Mouse (Mus musculus): Measurements from ENCODE around the gene Ganc.

Ganc gene

DNA sequence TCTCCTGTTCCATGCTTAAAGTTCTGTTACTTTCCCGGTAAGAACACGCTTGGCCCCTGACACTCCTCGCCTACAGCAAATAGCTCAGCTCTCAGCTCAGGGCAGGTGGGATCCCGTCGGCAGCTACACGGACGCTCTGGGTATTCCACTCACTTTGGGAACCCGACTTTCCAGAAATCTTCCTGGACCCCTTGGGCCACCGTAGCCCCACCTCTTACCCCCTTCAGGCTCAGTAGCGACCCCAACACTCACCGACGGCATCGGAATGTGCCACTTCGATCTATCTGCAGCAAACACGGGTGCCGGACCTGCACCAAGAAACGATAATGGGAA lies at the start of gene Ganc:
TSS of gene Ganc (plus strand) at position 244 of the 333 bp plus-strand sequence.
- no peak for DNase-seq (ENCODE audit: low spot score)

DNA sequence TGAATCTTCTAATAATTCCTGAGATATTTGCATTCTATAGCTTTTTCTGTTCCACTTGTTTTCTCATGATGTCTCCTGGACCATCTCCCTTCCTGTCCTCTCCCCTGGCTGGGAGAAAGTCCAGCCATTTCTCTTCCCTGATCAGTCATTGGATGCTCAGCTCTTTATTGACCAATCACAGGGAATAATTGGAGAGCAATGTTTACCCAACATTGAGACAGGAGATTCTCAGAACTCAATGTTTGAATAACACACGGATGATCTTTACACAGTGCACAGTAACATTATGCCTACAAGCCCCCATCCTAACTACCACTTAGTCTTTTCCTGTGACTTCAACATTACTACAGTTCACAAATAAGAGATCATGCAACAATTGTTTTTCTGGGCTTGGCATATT lies 43.3 kb upstream of the Ganc start:
- DNase-seq (ENCODE audit: low spot score), result no peak

DNA sequence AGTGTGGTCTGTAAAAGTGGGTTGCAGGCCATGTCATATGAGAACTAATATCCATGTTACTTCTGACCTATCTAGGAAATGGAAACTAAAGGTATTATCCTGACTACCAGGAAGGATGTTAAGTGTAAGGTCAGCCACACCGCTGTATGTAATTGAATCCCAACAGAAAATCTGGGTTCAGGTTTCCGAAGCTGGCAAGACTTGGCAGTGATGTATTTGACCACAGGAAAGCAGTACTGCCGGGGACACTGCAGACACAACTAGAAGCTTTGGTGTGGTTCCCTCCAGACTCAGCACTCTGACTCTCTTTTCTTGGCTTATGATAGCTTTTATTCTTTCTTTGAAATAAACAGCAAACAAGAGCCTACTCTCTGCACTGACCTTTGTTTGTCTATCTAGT lies 37.2 kb upstream of the Ganc start:
- DNase-seq (ENCODE audit: low spot score), result no peak

DNA sequence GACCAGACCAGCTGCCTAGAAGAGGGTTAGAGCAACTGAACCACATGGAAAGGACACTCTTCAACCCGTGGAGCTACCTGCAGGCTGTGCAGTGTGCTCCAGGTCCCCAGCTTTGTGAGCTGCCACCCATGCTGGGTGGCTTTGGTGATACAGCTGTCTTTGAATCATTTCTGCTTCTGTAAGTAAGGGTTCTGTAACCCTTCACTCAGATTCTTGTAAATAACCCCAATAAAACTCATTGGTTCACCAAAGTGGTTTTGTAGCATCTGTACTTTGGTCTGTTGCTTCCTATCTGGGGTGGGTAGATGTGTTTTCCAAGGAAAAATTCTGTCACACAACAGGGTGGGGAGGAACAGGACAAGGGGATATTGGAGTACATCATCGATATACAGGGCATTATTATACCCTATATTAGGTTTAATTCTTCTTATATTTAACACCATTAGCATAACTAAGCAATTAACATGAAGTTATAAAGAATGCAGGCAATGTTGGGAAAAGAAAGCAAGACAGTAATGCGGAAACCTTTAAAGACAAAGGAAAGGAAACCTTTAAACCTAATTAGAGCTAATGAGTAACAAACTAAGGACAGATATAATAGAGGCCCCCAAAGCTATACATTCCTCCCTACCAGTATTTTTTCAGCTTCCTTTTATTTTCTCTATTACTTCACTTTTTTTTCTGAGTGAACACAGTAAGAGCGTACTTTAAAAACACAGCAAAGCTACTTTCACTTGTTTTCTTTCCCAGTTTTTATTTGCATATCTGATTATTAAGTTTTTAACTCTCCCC lies 36.1 kb upstream of the Ganc start:
- no peak for DNase-seq (ENCODE audit: low spot score)

DNA sequence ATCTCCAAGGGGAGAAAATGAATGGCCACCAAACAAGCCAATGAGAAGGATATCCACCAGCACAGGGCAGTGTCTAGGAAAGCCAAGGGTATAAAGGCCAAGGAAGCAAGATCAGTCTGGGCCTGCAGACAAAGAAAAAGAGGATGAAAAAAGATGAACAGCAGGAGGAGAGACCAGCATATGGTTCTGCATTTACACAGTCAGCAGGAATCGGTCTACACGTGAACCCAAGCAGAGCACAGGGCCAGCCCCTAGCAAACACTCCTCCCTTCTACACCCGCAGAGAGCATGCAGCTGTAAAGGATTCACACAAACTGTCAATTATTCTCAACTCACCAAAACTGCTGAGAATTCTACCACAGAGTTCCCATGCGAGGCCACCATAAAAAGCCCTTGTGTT lies 29.8 kb upstream of the Ganc start:
- no peak for DNase-seq (ENCODE audit: low spot score)

DNA sequence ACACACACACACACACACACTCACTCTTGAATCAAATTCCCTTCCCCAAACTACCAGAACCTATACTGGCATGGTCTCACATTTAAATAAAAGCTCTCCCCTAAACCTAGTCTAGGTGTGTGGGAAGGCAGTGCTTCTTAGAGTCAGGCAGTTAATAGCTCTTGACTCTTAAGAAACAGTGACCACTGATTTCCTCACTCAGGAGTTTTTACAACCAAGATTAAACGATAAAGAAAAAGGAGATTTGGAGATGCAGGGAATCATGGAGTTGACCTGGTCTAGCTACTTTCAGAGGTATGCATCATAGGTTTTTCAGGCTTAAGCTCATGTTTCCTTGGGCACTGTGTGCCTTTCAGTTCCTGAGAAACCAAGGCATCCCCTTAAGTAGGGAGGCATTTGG lies 17.4 kb upstream of the Ganc start:
- DNase-seq (ENCODE audit: low spot score), result no peak

DNA sequence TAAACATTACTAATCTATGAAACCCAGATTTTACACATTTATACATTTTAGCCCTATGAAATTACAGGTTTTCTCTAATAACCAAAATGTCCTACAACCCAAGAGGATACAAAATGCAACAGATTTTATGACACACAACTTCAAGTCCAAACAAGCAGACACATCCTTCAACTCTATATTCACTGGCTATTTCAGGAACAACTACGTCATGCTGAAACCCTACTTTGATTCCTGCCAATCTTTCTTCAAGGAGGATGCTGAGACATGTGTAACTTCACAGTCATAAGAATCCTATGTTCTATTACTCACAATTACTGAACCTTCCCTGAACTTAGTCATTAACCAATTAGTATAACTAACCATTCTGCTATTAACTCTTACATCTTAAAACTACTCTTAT lies 16.4 kb upstream of the Ganc start:
- DNase-seq (ENCODE audit: low spot score), result no peak

DNA sequence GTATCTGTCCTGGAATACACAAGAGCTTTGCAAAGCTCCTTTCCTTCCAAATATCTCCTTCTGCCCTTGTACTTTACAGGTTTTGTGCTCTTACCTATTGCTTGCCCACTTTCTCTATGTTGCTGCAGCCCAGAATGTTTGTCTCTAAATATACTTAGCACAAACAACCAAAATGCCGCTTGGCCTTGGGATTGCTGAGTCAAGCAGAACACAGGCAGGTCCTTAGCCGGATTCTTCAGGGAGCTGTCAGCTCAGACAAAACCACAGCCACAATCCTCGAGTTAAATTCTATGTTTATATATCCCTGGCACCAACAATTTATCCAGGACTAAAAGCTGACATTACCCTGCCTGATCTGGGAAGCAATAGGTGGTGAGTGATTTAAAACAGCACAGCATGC lies 14.3 kb upstream of the Ganc start:
- DNase-seq (ENCODE audit: low spot score), result no peak

DNA sequence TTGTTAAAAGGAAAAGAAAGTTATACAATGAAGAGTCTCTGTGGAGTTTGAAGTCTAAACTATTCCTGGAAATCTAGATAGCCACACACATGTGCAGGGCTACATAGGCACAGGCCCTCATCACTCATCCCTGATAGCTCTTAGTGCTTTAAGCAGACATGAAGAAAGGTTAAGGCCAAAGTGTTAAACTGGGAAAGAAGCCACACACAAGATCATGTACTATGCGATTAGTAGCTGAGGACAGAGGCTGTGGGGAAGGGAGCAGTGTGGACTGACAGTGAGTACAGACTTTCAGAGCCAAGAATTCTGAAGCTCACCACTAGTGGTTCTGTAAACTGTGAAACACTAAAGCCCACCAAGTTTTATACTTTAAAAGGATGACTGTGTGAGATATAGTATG lies 12.8 kb upstream of the Ganc start:
- no peak for DNase-seq (ENCODE audit: low spot score)

DNA sequence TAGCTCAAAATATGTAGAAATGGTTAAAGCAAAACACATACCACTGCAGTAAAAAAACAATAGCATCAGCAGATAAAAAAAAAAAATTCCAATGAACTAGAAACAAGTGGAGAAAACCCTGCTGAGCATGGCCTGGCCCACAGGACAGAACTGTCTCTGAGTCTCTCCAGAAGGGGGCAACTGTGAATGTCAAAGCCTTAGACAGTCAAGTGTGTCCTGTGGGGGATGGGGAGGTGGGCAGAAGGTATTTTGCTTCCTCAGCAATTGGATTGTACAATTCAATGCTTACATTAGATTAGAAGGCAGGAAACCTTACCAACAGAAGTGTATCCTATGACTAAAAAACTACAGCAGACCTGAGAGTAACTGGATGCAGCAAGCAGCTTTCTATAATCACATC lies 11.3 kb upstream of the Ganc start:
- DNase-seq (ENCODE audit: low spot score), result no peak

DNA sequence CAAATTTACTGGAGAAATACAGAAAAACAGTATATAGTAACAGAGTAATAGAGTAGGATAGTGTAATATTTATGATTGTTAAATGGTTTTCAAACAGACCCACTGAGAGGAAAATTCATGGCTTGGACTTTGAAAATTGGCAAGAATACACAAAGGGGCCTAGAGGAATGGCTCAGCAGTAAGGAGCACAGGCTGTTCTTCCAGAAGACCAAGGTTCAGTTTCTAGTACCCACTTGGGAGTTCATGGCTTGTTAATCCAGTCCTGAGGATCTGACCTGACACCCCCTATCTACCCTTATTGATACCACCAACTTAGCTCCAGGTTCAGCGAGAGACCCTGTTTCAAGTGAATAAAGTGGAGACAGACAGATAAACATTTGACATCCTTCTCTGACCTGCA lies 5.7 kb upstream of the Ganc start:
- no peak for DNase-seq (ENCODE audit: low spot score)

DNA sequence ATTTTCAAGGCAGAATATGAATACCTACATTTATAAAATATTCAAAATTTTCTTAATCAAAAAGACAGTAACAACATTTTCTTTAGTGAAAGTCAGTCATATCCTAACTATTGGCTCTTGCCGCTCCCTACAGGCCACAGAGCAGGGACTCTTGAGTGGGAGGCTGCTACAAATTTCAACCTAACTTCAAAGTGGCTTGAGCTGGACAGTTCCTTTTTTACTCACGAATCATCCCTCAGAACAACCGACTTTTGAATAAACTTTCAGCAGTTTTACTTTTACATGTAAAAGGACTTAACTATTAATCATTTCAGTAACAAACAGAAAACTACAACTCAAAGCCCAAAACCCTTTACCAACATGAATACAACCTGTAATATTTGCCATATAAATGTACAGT lies 883 bp upstream of the Ganc start:
- DNase-seq (ENCODE audit: low spot score), result no peak

DNA sequence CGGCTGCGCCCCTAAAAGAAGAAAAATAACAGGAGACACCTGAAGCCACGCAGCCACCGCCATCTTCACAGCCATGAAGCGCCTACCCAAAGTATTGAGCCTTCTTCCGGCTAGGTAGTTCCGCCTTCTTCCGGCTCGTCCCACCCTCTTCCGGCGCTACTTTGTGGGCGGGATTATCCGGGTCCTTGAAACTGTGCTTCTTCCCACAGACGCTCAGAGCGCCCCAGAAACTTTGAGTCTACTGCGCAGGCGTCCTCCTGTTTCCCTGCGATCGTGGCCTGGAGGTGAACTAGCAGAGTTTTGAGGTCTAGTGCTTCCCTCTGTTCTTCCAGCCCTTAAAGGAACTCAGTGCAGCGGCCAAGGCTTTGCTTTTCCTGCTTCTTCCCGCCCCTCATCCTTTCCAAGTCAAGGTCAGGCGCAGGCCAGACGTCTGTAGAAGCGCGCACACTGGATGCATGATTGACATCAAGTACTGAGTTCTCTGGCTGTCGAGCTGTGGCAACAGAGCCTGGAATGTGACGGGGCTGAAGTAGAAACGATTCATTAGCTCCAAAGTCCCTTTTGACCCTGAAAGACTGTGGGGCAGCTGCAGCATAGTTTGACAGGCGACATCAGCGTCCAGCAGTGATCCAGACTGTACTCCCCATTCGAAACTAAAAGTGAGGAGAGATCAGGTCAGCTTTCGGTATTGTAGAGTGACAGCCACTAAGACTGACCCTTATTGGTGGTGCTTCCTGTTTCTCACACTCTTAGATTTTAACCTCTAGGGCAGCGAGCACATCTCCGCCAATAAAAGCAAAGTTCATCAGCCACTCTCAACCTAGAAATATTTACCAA lies 508 bp downstream of the Ganc start, which contains the start of gene Tmem87a:
TSS of gene Tmem87a (minus strand) at position 128 of the 837 bp plus-strand sequence.
- peak; percentile 89 for DNase-seq (ENCODE audit: low spot score)

DNA sequence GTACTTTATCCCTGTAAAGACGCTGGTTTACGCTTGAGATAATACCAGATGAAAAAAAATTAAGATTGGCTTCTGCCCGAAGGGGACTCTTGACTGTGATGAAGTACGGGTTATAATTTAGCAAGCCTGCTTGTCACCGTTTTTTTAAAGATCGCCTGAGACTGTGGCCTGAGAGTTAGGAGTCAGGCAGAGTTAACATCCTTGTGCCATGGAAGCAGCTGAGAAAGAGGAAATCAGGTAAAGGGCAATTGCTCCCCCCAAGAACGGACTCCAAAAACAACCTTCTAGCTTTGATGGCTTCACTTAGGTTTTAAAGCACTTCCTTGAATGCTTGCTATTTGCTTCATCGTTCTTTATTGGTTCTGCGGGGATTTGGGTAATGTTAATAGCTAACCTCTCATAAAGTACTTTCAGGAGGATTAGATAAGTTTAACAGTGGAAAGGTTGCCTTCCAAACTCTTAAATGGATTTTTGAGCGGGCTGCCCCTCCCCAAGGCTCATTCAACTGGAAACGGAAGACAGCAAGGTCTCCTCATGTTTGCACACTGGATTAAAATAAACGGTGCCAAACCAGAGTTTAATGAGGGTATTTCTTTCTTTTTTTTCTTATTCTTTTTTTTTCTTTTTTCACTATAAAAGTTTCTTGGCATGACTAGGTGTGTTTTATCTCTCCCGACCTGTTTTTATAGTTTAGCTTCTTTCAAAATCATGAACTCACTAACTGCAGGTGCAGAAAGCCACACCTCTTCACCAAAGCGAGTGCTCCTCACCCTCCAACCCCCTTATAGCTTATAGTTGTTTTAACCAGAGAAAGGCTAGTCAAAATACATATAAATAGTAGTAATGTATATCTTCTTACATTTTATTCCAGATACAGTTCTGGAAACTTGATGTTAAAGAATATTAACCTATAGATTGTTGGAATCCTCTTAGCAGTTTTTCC lies 1.4 kb downstream of the Ganc start:
- DNase-seq (ENCODE audit: low spot score), result no peak

DNA sequence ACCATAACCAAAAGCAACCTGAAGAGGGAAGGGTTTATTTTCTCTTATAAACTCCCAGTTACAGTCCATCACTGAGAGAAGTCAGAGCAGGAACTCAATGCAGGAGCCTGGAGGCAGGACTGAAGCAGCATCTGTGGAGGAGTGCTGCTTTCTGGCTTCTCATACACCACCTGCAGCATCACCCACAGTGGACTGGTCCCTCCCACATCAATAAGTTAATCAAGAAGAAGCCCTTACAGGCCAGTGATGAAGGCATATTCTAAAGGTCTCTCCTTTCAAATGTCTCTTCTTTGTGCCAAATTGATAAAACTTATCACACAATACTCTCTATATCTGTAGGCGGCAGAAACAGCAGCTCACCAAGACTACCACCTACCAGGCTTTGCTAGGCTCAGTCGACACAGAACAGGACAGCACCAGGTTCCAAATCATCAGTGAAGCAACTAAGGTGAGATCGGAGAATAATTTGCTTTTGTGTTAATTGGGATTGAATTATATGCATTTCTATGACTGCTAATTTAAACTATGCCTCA lies 7.5 kb downstream of the Ganc start:
- DNase-seq (ENCODE audit: low spot score), result no peak

DNA sequence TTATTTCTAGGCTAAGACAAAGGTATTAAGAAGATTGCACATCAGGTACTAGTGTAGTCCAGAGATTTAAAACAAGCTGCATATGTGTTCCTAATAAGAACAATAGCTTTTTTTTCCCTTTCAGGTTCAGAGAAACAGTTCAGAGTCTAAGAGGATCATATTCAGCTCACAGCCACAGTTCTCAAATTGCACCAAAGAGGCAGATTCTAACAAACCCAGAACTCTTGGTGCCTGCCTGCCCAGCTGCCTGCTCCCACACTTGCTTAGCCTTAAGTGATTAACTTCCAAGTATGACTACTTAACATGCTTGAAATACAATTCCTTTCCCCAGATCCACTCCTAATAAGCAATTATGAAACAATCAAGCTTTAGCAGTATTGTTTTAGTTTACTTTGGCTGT lies 10.4 kb downstream of the Ganc start:
- no peak for DNase-seq (ENCODE audit: low spot score)

DNA sequence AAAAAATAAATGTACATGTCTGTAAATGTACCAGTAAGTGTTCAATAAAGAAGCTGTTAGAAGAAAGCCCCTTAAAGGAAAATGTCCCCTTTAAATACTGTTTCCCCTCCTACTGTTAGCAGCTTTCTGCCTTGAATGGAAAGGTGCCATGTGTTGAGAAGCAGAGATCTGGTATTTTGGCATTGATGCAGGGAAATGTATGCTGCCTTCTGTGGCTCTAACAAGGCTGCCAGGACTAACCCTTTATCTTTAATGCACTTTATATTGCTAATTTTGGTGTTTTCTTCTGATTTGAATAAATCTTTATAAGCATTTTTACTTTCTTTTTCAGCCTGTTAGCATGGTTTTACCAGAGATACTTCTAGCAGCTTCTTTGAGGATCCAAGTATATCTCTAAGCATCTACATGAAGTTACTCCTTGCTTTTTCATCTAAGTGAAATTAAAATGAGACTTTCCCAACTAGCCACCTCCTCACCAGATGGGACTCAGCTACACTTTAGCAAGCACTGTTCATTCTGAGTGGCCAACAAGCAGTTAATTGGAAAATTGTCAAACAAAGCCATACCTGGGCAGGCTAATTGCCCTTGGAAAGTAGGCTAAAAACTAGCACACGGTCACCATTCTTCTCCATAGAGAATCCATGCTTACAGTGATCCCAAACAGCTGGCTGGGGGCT lies 11.2 kb downstream of the Ganc start:
- peak; percentile 32 for DNase-seq (ENCODE audit: low spot score)

DNA sequence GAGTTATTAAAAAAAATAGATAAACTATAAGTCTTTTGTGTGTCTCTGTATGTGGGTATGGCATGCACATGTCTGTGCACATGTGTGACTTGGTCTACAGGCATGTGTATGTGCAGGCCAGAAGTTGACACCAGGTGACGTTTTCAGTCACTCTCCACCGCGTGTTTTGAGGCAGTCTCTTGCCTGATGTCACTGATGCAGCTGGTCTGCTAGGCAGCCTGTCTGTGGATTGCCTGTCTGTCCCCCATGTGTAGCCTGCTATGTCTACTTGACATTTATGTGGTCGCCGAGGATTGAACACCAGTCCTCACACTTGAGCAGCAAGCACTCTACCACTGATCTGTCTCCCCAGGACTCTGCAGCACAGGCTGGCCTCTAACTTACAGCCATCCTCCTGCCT lies 20.7 kb downstream of the Ganc start:
- DNase-seq (ENCODE audit: low spot score), result no peak

DNA sequence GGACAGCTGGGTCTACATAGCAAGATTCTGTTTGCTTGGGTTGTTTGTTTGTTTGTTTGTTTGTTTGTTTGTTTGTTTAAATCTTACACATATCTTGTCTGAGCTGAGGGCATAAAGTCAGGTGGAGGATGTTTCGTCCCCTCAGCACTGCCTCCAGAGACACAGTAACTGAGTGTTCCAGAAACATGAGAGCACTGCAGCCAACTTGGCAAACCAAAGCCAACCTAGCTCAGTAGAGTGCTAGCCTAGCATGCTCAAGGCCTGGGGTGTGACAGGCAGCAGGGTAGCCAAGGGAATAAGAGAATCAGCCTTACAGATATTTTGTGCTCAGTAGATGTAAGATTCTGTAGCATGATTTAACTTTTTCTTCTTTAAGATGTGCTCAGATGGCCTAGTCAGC lies 40.8 kb downstream of the Ganc start:
- no peak for DNase-seq (ENCODE audit: low spot score)

DNA sequence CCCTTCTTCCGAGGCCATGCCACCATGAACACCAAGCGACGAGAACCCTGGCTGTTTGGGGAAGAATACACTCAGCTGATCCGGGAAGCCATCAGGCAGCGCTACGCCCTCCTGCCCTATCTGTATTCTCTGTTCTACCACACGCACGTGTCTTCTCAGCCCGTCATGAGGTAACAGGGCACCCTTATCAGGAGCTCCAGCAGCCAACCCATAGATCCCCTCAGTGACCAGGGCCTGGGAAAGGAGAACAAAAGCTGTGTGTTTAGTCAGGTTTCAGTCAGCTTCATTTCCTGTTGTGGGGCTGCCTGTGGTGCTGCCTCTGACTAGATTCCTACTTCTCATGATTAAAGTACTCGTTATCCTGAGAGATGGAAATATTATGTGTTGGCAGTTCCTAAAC lies 42.7 kb downstream of the Ganc start:
- DNase-seq (ENCODE audit: low spot score), result no peak

DNA sequence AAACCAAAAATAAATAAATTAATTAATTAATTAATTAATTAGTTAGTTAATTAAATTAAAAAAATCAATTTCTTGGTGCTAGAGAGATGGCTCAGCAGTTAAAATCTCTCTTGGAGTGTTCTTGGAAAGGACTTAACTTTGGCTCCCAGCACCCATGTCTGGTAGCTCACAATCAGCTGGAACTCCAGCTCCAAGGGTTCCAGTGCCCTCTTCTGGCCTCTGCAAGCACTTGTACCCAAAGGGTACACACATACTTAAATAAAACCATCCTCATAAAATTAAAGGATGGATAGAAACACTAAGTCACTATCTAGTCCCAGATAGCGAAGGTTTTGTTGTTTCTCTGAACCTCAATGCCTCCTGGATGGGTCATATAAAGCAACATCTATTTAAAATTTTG lies 43.6 kb downstream of the Ganc start:
- no peak for DNase-seq (ENCODE audit: low spot score)

DNA sequence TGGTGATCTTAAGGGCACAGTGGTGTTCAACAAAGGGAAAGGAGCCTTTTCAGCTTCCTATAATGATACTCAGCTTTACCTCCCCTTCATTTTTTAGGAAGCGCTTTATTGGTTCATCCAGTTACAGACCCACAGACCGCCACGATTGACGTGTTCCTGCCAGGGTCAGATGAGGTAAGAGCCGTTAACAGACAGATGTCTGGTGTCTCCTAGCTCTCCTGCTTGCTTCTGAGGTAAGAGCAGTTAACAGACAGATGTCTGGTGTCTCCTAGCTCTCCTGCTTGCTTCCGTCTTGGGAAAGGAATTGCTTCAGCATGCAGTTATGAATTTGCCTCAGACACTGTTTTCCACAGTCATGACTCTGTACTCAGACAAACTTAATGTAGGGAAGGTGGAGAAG lies 47.0 kb downstream of the Ganc start:
- no peak for DNase-seq (ENCODE audit: low spot score)
